Mouse (Mus musculus) intestine, embryonic 14.5 days (tissue): Measurements from ENCODE around the gene Cdc42bpb. TPM values are rescaled to one million over a fixed set of nuclear protein-coding genes. Genes with fewer than 3 reads are reported as not detected.

Source experiments
- ATAC-seq: fragments of 200-750 bp; cut with Nextera tagmentation; replicated peaks from 2 replicates; pipeline ENCODE4 v1.8.0; 2017; ENCODE audit warnings: low read depth, moderate number of reproducible peaks, moderate TSS enrichment, moderate library complexity; ENCODE audit not compliant: low FRiP score, low TSS enrichment
- DNase-seq: peaks from one replicate; pipeline ENCODE4 v3.0.0-alpha.2; 2018; ENCODE audit warnings: low spot score
- H3K27ac ChIP-seq: fragments of 300-500 bp; sonication (generic); 2 replicates; pipeline ENCODE4 v1.5.1; 2014; ENCODE audit warnings: low read depth, mild to moderate bottlenecking, control low read depth
- H3K27me3 ChIP-seq: fragments of 300-500 bp; sonication (generic); replicated peaks from 2 replicates; pipeline ENCODE4 v1.6.1; 2014; ENCODE audit warnings: low read length, control low read depth; ENCODE audit not compliant: control insufficient read depth, insufficient read depth
- H3K36me3 ChIP-seq: fragments of 300-500 bp; sonication (generic); 2 replicates; pipeline ENCODE4 v1.6.1; 2014; ENCODE audit warnings: low read length, control low read depth; ENCODE audit not compliant: control insufficient read depth, insufficient read depth
- H3K4me1 ChIP-seq: fragments of 300-500 bp; sonication (generic); replicated peaks from 2 replicates; pipeline ENCODE4 v1.6.1; 2014; ENCODE audit warnings: low read length, control low read depth, mixed read lengths; ENCODE audit not compliant: control insufficient read depth, insufficient read depth
- H3K4me2 ChIP-seq: fragments of 300-500 bp; sonication (generic); 2 replicates; pipeline ENCODE4 v1.6.1; 2014; ENCODE audit warnings: low read length
- H3K4me3 ChIP-seq: fragments of 300-500 bp; sonication (generic); 2 replicates; pipeline ENCODE4 v1.5.1; 2014; ENCODE audit warnings: low read depth, low read length, control low read depth, mixed read lengths
- H3K9ac ChIP-seq: fragments of 300-500 bp; sonication (generic); 2 replicates; pipeline ENCODE4 v1.6.1; 2014; ENCODE audit warnings: mild to moderate bottlenecking, low read length
- H3K9me3 ChIP-seq: fragments of 300-500 bp; sonication (generic); 2 replicates; pipeline ENCODE4 v1.6.1; 2016; ENCODE audit warnings: low read length, control low read depth; ENCODE audit not compliant: control insufficient read depth
- WGBS: fragments of 180-500 bp; shearing (Covaris S2); extraction: QIAGEN DNeasy Blood & Tissue Kit; methylation state at CpG from one replicate; pipeline ENCODE4 v1.1.7; 2014; 5-methylcytosine and 5-hydroxymethylcytosine counted together
- polyA plus RNA-seq: library from polyadenylated mRNA; unstranded; fragments of >200 nt; fragmentation: Nextera tagmentation; extraction: Ambion mirVana; gene quantifications from 2 replicates; pipeline ENCODE4 v1.2.1, GENCODE M21; 2014

Gene Cdc42bpb
- polyA plus RNA-seq, 1 experiment from 2014 or later: 49.0 TPM

DNA sequence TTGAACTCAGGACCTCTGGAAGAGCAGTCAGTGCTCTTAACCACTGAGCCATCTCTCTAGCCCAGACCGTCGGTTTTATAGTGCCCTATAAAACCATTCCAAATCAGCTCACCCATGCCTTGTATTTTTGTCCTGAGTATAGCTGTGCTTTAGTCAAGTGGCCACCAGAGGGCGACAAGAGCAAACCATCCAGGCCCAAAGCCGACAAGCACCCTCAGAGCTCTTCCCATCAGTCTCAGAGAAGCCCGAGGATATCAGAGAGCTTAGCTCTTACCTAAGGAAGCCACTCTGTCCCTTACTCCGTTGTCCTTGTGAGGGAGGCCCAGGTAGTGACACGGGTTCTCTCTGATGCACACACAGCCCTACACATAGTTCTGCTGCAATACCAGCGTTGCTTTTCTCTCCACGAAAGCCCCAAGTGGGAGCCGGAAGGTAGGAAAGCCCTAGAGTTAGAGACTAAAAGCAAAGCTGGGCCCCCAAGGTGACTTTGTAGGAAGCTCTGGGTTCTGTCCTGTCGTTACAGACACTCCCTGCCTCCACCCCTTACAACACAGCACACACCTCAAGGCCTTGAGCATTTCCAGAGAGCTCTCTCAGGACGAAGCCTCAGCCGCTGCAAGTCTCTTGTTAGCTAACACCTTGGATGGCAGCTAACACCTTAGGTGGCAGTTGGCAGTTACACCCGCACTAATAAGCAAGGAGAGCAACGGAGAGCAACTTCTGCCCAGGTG is 24.1 kb upstream of the Cdc42bpb start:
- H3K4me3 ChIP-seq: no peak overlapping the region
- ATAC-seq (peak; percentile 45; the same call in 1 of the 2 replicates), DNase-seq (peak; percentile 89)
- H3K4me1 ChIP-seq: peaks cover 3% of the 10 kb centered on the region; the same call in 1 of the 2 replicates
- H3K9ac ChIP-seq: no peak overlapping the region
- no peak overlapping the region for H3K4me2 ChIP-seq
- H3K27ac ChIP-seq: no peak overlapping the region
- peaks cover 13% of the 10 kb centered on the region for H3K27me3 ChIP-seq
- no peaks in the 10 kb centered on the region for H3K36me3 ChIP-seq
- 19% methylated on average over 15 of the region's 15 CpGs for WGBS
- H3K9me3 ChIP-seq: no peaks in the 10 kb centered on the region

DNA sequence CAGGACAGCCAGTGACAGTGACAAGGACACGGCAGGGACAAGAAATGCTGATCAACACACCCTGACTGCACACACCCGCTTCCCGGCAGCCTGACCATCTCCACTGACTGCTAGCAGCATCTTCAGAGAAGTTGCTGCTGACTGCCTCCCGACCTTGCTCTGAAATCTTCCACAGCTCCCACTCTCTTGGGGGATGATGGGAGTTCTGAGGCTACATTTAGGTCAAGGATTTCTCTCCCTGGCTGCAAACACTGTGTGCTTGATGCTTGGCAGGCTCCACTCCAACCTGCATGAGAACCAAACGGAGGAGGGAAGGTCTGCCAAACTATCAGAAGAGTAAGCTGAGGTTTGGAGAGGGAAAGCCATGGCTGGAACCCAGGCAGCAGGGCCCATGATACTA is 19.5 kb upstream of the Cdc42bpb start:
- ATAC-seq (no peak), DNase-seq (no peak)
- H3K9ac ChIP-seq: no peak overlapping the region
- peaks cover 3% of the 10 kb centered on the region; the same call in 1 of the 2 replicates for H3K27me3 ChIP-seq
- no peak overlapping the region for H3K4me3 ChIP-seq
- no peaks in the 10 kb centered on the region for H3K4me1 ChIP-seq
- no peaks in the 10 kb centered on the region for H3K9me3 ChIP-seq
- H3K27ac ChIP-seq: no peak overlapping the region
- no peak overlapping the region for H3K4me2 ChIP-seq
- 50% methylated on average over 5 of the region's 5 CpGs for WGBS
- no peaks in the 10 kb centered on the region for H3K36me3 ChIP-seq

DNA sequence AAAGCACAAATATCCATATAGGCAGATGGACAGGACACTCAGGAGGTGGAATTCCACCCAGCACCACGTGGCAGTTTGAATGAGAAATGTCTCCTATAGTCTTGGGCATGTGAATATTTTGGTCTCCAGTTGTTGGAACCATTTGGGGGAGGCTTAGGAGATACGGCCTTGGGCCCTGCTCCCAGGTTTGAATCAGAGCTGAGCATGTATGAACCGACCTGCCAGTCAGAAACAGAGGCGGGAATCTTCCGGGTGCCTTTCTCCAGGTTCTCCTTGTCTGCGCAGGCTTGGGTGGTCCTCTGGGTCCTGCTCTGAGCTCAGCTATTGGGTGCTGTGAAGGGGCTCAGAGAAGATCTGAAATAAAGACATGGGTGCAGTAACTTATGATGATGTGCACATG is 16.5 kb upstream of the Cdc42bpb start:
- H3K27ac ChIP-seq: no peak overlapping the region
- WGBS: 80% methylated on average over 6 of the region's 6 CpGs
- no peak overlapping the region for H3K4me2 ChIP-seq

DNA sequence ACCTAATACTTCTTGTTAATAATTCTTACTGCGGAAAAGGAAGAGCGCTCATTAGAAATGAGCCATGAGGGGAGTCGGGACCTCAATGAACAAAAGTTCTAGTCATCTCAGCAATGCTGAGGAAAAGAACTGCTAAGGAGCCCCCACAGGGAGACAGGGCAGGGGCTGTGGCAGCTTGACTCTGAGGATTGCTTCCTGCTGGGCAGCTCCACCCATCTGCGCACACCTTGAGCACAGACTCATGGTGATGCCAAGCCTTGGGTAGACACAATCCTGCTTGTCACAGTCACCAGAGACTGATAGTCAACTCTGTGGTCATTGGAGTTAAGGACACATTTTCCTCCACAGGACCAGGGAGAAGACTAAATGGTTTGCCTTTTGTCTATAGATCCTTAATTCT is 9.6 kb upstream of the Cdc42bpb start:
- no peak overlapping the region for H3K4me2 ChIP-seq
- no peak for ATAC-seq
- H3K27me3 ChIP-seq: no peaks in the 10 kb centered on the region
- H3K4me3 ChIP-seq: no peak overlapping the region
- H3K27ac ChIP-seq: peak overlapping the region; percentile 29; the same call in 1 of the 2 replicates
- no peak overlapping the region for H3K9ac ChIP-seq
- no peaks in the 10 kb centered on the region for H3K36me3 ChIP-seq
- 78% methylated on average over 4 of the region's 4 CpGs for WGBS
- no peak for DNase-seq
- H3K9me3 ChIP-seq: no peaks in the 10 kb centered on the region
- peaks cover 7% of the 10 kb centered on the region for H3K4me1 ChIP-seq

More for the DNA sequence above, 16.5 kb upstream of the Cdc42bpb start:
- H3K9ac ChIP-seq: no peak overlapping the region
- H3K4me3 ChIP-seq: no peak overlapping the region
- ATAC-seq: no peak
- no peak for DNase-seq
- H3K4me1 ChIP-seq: no peaks in the 10 kb centered on the region
- H3K27me3 ChIP-seq: no peaks in the 10 kb centered on the region
- no peaks in the 10 kb centered on the region for H3K9me3 ChIP-seq
- H3K36me3 ChIP-seq: no peaks in the 10 kb centered on the region

DNA sequence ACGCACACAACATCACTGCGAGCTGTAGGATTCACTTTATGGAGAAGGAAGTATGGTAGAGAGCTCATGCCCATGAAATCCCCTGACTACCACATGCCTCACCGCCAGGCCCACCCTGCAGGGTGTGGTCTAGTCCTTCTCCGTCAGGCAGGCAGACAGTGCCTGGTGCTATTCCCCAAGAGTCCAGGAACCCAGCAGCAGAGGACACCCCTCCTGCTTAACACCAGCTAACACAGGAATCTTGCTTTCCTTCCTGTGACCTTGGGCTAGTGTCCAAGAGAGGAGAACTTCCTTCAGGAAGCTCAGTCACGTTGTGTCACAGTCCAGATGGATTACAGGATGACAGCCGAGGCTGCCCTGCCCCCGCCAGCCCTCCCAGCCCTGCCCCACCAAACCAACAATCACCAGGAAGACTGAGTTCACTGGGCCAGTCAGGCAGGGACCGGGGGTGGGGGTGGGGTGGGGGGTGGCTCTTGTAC is 9.2 kb upstream of the Cdc42bpb start:
- no peak overlapping the region for H3K4me2 ChIP-seq
- 43% methylated on average over 8 of the region's 8 CpGs for WGBS
- no peak overlapping the region for H3K9ac ChIP-seq
- no peaks in the 10 kb centered on the region for H3K36me3 ChIP-seq
- H3K4me1 ChIP-seq: peaks cover 7% of the 10 kb centered on the region
- peak; percentile 88 for ATAC-seq
- no peak overlapping the region for H3K4me3 ChIP-seq
- DNase-seq: peak; percentile 67
- H3K9me3 ChIP-seq: no peaks in the 10 kb centered on the region
- H3K27me3 ChIP-seq: no peaks in the 10 kb centered on the region
- peak overlapping the region; percentile 29; the same call in 1 of the 2 replicates for H3K27ac ChIP-seq

DNA sequence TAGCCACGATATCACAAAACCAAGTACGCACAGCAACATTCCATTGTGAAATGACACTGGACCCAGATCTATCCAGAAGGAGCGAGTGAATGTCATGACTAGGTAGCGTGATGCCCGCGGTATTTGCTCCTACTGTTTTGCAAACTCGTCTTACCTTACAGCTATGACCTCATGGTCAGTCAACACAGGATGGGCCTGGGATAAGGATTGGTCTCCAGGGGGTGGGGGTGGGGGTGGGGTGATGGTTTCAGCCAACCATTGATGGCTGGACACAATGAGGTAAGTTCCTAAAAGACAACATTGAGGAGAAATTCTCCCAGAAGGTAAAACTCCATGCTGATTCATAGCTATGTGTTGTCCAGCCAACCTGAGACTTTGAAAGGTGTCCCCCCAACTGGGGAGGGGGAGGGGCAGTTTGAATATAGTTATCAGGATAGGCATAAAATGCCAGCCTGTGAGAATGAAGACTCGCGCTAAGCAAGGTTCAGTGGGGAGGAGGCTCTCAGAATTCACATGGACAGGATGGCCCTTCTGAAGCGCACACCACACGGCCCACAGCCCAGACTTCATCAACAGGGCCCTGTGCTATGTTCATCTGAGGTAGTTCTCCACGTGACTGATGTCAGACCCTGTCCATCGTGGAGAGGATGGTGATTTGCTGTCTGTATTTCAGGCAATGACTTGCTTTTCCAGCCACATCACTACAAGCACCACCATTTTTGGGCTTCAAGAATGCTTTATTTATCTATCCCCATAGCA is 8.5 kb upstream of the Cdc42bpb start:
- H3K9ac ChIP-seq: no peak overlapping the region
- H3K9me3 ChIP-seq: no peaks in the 10 kb centered on the region
- H3K36me3 ChIP-seq: no peaks in the 10 kb centered on the region
- H3K27ac ChIP-seq: peak overlapping the region; percentile 29; the same call in 1 of the 2 replicates
- H3K4me2 ChIP-seq: no peak overlapping the region
- H3K4me1 ChIP-seq: peaks cover 7% of the 10 kb centered on the region
- no peak for DNase-seq
- H3K4me3 ChIP-seq: no peak overlapping the region
- no peaks in the 10 kb centered on the region for H3K27me3 ChIP-seq
- ATAC-seq: peak; percentile 61
- 85% methylated on average over 13 of the region's 13 CpGs for WGBS

DNA sequence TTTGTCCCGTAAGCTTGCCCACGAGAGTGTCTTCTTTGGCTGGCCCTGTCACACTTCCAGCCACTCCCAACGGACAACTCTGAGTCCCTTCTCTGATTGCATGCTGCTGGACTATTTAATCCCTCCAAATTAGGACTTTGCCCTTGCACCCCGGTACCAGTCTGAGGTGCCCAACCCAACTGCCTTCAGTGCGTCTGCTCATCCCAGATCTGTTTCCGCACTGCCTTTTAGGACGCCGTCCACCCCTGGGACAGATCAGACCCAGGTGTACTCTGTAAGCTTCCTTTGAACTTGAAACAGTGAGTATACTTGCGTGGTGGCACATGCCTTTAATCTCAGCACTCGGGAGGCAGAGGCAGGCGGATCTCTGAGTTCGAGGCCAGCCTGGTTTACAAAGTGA is 1.3 kb upstream of the Cdc42bpb start:
- Histone ChIP-seq H3K4me2 (peak overlapping the region; percentile 71), H3K36me3 (no peaks in the 10 kb centered on the region), H3K4me3 (peak overlapping the region; percentile 99; the same call in 1 of the 2 replicates), H3K9me3 (no peaks in the 10 kb centered on the region), H3K4me1 (peaks cover 22% of the 10 kb centered on the region), H3K27me3 (no peaks in the 10 kb centered on the region), H3K27ac (no peak overlapping the region; the same call in 1 of the 2 replicates), H3K9ac (no peak overlapping the region; the same call in 1 of the 2 replicates)
- ATAC-seq: no peak
- WGBS: 74% methylated on average over 12 of the region's 12 CpGs
- no peak for DNase-seq

DNA sequence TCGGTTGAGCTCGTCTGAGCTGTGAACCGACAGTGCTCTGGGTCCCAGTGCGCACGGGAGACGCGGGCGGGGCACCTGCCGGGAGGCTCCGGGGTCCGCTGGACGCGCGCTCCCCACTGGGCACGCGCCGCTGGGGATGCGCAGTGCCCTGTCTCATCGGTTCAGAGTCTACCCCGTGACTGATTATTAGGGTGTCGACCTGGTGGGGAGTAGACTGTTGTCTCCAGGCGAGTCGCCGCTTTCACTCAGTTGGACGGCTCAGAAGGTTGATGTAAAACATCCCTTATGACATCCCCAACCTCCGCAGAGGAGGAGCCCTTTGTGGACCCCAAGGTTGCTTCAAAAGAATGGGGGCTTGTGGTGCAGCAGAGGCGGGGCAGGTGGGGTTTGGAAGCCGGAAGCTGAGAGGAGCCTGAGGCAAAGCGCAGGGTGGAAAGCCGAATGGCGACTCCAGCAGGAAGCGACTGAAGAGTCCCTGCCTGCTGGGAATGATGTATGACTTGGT is 520 bp upstream of the Cdc42bpb start:
- no peak for DNase-seq
- no peaks in the 10 kb centered on the region for H3K9me3 ChIP-seq
- ATAC-seq: peak; percentile 73
- no peaks in the 10 kb centered on the region for H3K27me3 ChIP-seq
- H3K4me2 ChIP-seq: peak overlapping the region; percentile 71
- H3K27ac ChIP-seq: peak overlapping the region; percentile 92
- under 1% methylated on average over 32 of the region's 32 CpGs for WGBS
- peak overlapping the region; percentile 99 for H3K4me3 ChIP-seq
- H3K36me3 ChIP-seq: no peaks in the 10 kb centered on the region
- peaks cover 27% of the 10 kb centered on the region for H3K4me1 ChIP-seq
- H3K9ac ChIP-seq: peak overlapping the region; percentile 91
